Mouse (Mus musculus) midbrain, postnatal 0 days (tissue): ENCODE measurements around the gene Efna4. TPM values are rescaled to one million over a fixed set of nuclear protein-coding genes. Genes with fewer than 3 reads are reported as not detected.

ENCODE experiments used
- ATAC-seq: fragments of 200-750 bp; cut with Nextera tagmentation; 2 replicates; pipeline ENCODE4 v1.8.0; 2017; ENCODE audit warnings: moderate number of reproducible peaks, mild to moderate bottlenecking, moderate TSS enrichment, moderate library complexity; ENCODE audit not compliant: low FRiP score
- DNase-seq: peaks from one replicate; pipeline ENCODE4 v3.0.0-alpha.2; 2015; ENCODE audit warnings: low spot score
- H3K27ac ChIP-seq: fragments of 300-500 bp; sonication (generic); 2 replicates; pipeline ENCODE4 v1.5.1; 2014; ENCODE audit warnings: low read depth, mild to moderate bottlenecking, low read length, mixed read lengths
- H3K27me3 ChIP-seq: fragments of 300-500 bp; sonication (generic); 2 replicates; pipeline ENCODE4 v1.6.1; 2014; ENCODE audit warnings: low read length, control low read depth, mixed read lengths; ENCODE audit not compliant: insufficient read depth
- H3K36me3 ChIP-seq: fragments of 300-500 bp; sonication (generic); 2 replicates; pipeline ENCODE4 v1.6.1; 2014; ENCODE audit warnings: low read length, control low read depth, mixed read lengths; ENCODE audit not compliant: insufficient read depth
- H3K4me1 ChIP-seq: fragments of 300-500 bp; sonication (generic); 2 replicates; pipeline ENCODE4 v1.6.1; 2014; ENCODE audit warnings: mild to moderate bottlenecking, control low read depth, antibody characterized with exemption, low read length, mixed read lengths; ENCODE audit not compliant: insufficient read depth
- H3K4me2 ChIP-seq: fragments of 300-500 bp; sonication (generic); 2 replicates; pipeline ENCODE4 v1.6.1; 2014; ENCODE audit warnings: low read depth, mild to moderate bottlenecking, low read length, mixed read lengths; ENCODE audit not compliant: poor library complexity, severe bottlenecking
- H3K4me3 ChIP-seq: fragments of 300-500 bp; sonication (generic); 2 replicates; pipeline ENCODE4 v1.5.1; 2014; ENCODE audit warnings: low read depth, mild to moderate bottlenecking, low read length, moderate library complexity
- H3K9ac ChIP-seq: fragments of 300-500 bp; sonication (generic); replicated peaks from 2 replicates; pipeline ENCODE4 v1.6.1; 2014; ENCODE audit warnings: mild to moderate bottlenecking, low read length, moderate library complexity, mixed read lengths; ENCODE audit not compliant: poor library complexity, severe bottlenecking
- H3K9me3 ChIP-seq: fragments of 300-500 bp; sonication (generic); 2 replicates; pipeline ENCODE4 v1.6.1; 2016; ENCODE audit warnings: low read length, control low read depth
- CTCF ChIP-seq: IDR thresholded peaks from 2 replicates; pipeline ENCODE4 v1.5.1; 2016; ENCODE audit warnings: antibody characterized with exemption, mild to moderate bottlenecking
- WGBS: fragments of 180-500 bp; shearing (Covaris S2); extraction: QIAGEN DNeasy Blood & Tissue Kit; methylation state at CpG from one replicate; pipeline ENCODE4 v1.1.7; 2014; 5-methylcytosine and 5-hydroxymethylcytosine counted together
- polyA plus RNA-seq: library from polyadenylated mRNA; unstranded; fragments of >200 nt; fragmentation: Nextera tagmentation; extraction: Ambion mirVana; gene quantifications from 2 replicates; pipeline ENCODE4 v1.2.1, GENCODE M21; 2015
- total RNA-seq: library from RNA; depleted of rRNA; stranded (reverse); fragments of >200 nt; gene quantifications from 2 replicates; pipeline ENCODE4 v1.2.3, GENCODE M21; 2014

The Efna4 gene
- total and polyA plus RNA-seq, 2 experiments from 2014 or later = 3.5 to 7.9 TPM

DNA sequence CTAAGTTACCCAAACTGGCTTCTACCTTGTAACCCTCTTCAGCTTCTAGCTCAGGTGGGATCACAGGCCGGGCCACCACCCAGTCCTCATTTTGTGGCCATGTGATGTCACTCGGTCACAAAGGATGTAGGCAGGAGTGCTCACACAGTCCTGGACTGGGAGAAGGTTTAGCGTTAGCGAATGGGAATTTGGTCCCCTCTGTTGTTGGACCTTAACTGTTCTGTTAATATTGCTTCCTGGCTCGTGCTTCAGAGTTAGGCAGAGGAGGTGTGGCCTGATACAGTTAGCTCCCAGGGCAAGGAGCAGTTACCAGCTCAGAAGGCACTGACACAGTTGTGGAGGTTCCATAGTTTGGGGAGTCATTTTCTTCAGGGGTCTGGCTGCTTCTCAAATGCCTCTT is 43.6 kb downstream of the Efna4 start:
- H3K27me3 ChIP-seq = no peaks in the 10 kb centered on the region
- no peaks in the 10 kb centered on the region for H3K36me3 ChIP-seq
- TF ChIP-seq CTCF = no peak
- H3K9ac ChIP-seq = no peak overlapping the region
- ATAC-seq (no peak), DNase-seq (no peak)
- H3K27ac ChIP-seq = no peak overlapping the region
- no peak overlapping the region for H3K4me3 ChIP-seq
- no peaks in the 10 kb centered on the region for H3K9me3 ChIP-seq
- no peaks in the 10 kb centered on the region for H3K4me1 ChIP-seq
- WGBS = 84% methylated on average over 5 of the region's 5 CpGs
- H3K4me2 ChIP-seq = no peak overlapping the region

DNA sequence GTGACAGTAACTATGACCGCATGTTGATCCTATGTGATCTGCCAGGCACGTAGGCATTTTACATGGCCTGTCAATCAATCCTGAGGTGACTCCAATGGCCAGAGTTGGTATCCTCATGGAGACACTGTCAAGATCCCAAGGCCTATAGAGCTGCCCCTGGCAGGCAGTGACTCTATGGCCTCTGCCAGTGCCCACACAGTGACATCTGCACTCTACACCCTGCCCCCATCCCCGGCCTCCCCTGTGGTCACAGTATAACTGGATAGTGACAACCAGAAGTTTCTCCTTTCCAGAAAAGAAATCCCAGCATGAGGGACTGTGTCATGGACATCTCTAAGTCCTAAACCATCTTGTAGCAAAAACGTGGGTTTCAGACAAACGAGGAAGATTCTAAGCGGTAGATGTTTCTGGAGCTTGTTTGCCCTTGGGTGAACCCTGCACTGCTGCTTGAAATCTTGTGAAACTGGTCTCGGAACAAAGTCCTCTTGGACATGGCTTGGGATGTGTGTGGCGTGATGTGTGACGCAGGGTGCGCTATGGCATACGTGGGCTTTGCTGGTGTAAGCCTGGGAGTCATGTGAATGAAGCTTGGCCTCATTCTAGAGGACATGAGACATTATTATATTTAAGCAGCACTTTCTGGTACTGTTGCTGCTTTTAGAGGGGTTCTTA is 44.4 kb downstream of the Efna4 start:
- Histone ChIP-seq H3K9ac (no peak overlapping the region), H3K27ac (no peak overlapping the region), H3K9me3 (no peaks in the 10 kb centered on the region), H3K4me3 (no peak overlapping the region), H3K27me3 (no peaks in the 10 kb centered on the region), H3K4me2 (no peak overlapping the region), H3K4me1 (no peaks in the 10 kb centered on the region), H3K36me3 (no peaks in the 10 kb centered on the region)
- DNase-seq (no peak), ATAC-seq (no peak)
- no peak for TF ChIP-seq CTCF
- 93% methylated on average over 11 of the region's 11 CpGs for WGBS

DNA sequence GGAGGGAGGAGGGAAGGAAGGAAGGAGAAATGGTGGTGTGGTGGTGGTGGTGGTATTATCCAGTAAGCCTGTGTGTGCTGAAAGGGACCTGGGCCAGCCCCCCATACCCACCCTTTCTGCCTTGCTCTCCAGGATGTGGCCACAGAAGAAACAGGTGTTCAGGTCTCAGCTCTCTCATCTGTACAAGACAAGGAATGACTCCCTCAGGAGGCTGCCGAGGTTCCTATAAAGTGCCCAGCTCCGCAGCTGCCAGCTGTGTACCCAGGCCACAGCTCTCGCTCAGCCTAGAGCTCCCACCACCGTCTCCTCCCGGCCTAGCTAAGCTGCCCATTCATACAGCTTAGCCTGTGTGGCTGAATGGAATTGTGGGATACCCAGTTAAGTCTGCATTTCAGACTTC is 45.5 kb downstream of the Efna4 start:
- H3K4me2 ChIP-seq = no peak overlapping the region
- no peaks in the 10 kb centered on the region for H3K4me1 ChIP-seq
- no peak overlapping the region for H3K27ac ChIP-seq
- ATAC-seq (no peak), DNase-seq (no peak)
- H3K9me3 ChIP-seq = no peaks in the 10 kb centered on the region
- no peak overlapping the region for H3K9ac ChIP-seq
- 65% methylated on average over 5 of the region's 5 CpGs for WGBS
- H3K4me3 ChIP-seq = no peak overlapping the region
- no peaks in the 10 kb centered on the region for H3K36me3 ChIP-seq
- no peaks in the 10 kb centered on the region for H3K27me3 ChIP-seq
- TF ChIP-seq CTCF = no peak

DNA sequence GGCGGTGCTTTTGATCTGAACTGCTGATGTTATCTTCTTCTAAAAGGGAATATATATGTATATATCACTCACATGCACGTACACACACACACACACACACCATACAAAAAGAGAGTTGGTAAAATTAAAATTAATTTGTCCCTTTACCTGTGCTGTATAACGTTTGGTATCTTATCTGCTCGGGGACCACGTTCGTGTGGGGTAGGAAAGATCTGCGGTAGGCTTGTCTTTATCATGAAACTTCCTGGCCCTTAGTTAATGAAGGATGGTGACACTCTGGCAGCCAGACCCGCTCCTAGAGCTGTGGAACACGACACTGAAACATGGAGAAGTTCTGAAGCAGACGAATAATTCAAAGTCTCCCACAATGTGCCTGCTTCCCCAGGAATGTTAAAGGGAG is 46.0 kb downstream of the Efna4 start:
- Histone ChIP-seq H3K9me3 (no peaks in the 10 kb centered on the region), H3K27me3 (no peaks in the 10 kb centered on the region), H3K4me1 (no peaks in the 10 kb centered on the region), H3K27ac (no peak overlapping the region), H3K4me2 (no peak overlapping the region), H3K36me3 (no peaks in the 10 kb centered on the region), H3K4me3 (no peak overlapping the region), H3K9ac (no peak overlapping the region)
- 81% methylated on average over 10 of the region's 10 CpGs for WGBS
- DNase-seq = no peak
- ATAC-seq = no peak
- TF ChIP-seq CTCF = no peak

DNA sequence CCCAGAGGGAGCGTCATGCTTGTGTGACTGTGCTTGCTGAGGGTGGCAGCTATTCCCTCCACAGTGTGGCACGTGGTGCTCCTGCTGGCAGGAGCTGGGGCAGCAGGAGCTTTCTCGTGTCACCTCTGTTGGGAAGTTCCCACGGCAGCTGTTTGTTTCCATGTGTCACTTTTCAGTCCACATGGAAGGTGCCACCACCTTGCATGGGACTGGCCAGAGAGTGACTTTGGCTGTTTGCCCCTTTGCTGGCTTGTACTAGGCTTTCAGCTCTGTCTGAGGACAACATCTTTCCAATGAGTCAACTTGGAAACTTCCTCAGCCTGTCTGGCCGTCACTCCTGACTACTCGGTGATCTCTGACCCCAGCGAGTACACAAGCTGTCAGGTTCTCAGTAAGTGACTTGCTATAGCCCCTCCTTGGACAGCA is 49.3 kb downstream of the Efna4 start:
- no peak for TF ChIP-seq CTCF
- Histone ChIP-seq H3K4me1 (no peaks in the 10 kb centered on the region), H3K4me3 (no peak overlapping the region), H3K4me2 (no peak overlapping the region), H3K27me3 (no peaks in the 10 kb centered on the region), H3K27ac (no peak overlapping the region), H3K36me3 (no peaks in the 10 kb centered on the region), H3K9me3 (no peaks in the 10 kb centered on the region), H3K9ac (no peak overlapping the region)
- ATAC-seq (no peak), DNase-seq (no peak)
- WGBS = 52% methylated on average over 7 of the region's 7 CpGs

DNA sequence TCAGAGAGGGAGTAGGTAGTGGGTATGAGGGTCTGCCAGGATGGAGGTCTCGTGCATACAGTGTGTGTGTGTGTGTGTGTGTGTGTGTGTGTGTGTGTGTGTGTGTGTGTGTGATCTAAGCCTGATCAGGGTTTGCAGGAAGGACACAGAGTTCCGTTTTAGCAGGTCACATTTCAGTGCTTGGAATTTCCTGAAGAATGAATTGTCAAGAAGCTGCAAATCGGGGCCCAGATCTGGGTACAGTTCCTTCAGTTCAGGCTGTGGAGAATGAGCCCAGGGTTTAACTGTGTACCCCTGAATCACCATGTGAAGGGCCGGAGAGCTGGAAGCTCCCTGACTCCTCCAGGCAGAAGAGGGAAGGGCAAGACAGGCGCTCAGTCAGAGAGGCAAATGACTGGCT is 50.5 kb downstream of the Efna4 start:
- Histone ChIP-seq H3K4me2 (no peak overlapping the region), H3K27me3 (no peaks in the 10 kb centered on the region), H3K4me1 (no peaks in the 10 kb centered on the region), H3K36me3 (no peaks in the 10 kb centered on the region), H3K27ac (no peak overlapping the region), H3K9me3 (no peaks in the 10 kb centered on the region), H3K4me3 (no peak overlapping the region), H3K9ac (no peak overlapping the region)
- ATAC-seq (no peak), DNase-seq (no peak)
- TF ChIP-seq CTCF = no peak
- WGBS = 64% methylated on average over 5 of the region's 5 CpGs
